Mouse (Mus musculus): Measurements from ENCODE around the gene Hip1r. TPM values are rescaled to one million over a fixed set of nuclear protein-coding genes. Genes with fewer than 3 reads are reported as not detected.

Hip1r gene
- 10 to 100 TPM in 1 of 2 experiments, 1 to 10 TPM in 1; 7.2 to 11.1 TPM for total RNA-seq (2021)
- long read RNA-seq, experiment 1, full-length matches to known transcripts, result 8 of 13 reads
- long read RNA-seq, experiment 1, partial matches to known transcripts, result 5 of 13 reads
- long read RNA-seq, experiment 1, other reads (novel, unspliced or antisense), result 0 of 13 reads
- long read RNA-seq, experiment 2, full-length matches to known transcripts, result 5 of 8 reads
- long read RNA-seq, experiment 2, partial matches to known transcripts, result 3 of 8 reads
- long read RNA-seq, experiment 2, other reads (novel, unspliced or antisense), result 0 of 8 reads

GRCm38 (mm10) chr5:123973299-123974178 is at the start of gene Hip1r:
Hip1r (plus strand) TSS chr5:123973628.
- peak; percentile 73 for DNase-seq
- intact Hi-C loops (cut with DNase I; ENCODE audit: low total_unique reads), result no loop called here

- no peak for DNase-seq
- intact Hi-C loops (cut with DNase I; ENCODE audit: low total_unique reads), result no loop called here
Observed at GRCm38 (mm10) chr5:123927118-123927517, 46.3 kb upstream of the Hip1r start, which contains the start of gene Gm43518. Gm43518 (plus strand) TSS chr5:123927418.

GRCm38 (mm10) chr5:123930508-123930989 is 42.9 kb upstream of the Hip1r start, which contains the start of gene Ccdc62:
Ccdc62 (plus strand) TSS chr5:123930679.
- intact Hi-C loops (cut with DNase I; ENCODE audit: low total_unique reads), result no loop called here
- peak; percentile 95 for DNase-seq

- DNase-seq, result no peak
- intact Hi-C loops (cut with DNase I; ENCODE audit: low total_unique reads), result no loop called here
Observed at GRCm38 (mm10) chr5:123931131-123931530, 42.3 kb upstream of the Hip1r start.

GRCm38 (mm10) chr5:123932927-123933326 is 40.5 kb upstream of the Hip1r start:
- intact Hi-C loops (cut with DNase I; ENCODE audit: low total_unique reads), result no loop called here
- no peak for DNase-seq

GRCm38 (mm10) chr5:123933556-123933955 is 39.9 kb upstream of the Hip1r start:
- no peak for DNase-seq
- intact Hi-C loops (cut with DNase I; ENCODE audit: low total_unique reads), result no loop called here

- intact Hi-C loops (cut with DNase I; ENCODE audit: low total_unique reads), result no loop called here
- no peak for DNase-seq
Observed at GRCm38 (mm10) chr5:123933957-123934591, 39.4 kb upstream of the Hip1r start.

GRCm38 (mm10) chr5:123935931-123936330 is 37.5 kb upstream of the Hip1r start:
- DNase-seq, result no peak
- intact Hi-C loops (cut with DNase I; ENCODE audit: low total_unique reads), result no loop called here

- intact Hi-C loops (cut with DNase I; ENCODE audit: low total_unique reads), result no loop called here
- no peak for DNase-seq
Observed at GRCm38 (mm10) chr5:123938479-123938878, 34.9 kb upstream of the Hip1r start.

DNA sequence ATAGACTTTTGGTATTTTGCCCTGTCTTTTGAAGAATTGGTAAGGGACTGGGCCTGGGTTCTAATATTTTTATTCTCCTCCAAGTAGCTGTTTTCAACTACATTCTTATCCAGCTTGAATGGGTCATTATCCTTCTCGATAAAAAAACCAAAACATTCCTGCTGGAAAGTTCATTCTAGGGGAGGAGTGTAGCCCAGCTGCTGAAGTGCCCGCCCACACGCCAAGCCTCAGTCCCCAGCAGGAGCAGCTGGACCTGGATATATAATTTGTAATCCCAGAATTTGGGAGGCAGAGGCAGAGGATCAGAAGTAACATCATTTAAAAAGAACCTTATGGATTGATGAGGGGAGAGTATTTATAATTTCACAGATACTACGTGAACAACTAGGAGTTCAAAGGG is 26.9 kb upstream of the Hip1r start:
- intact Hi-C loops (cut with DNase I; ENCODE audit: low total_unique reads), result loop anchor here (2.0 to 5.0 kb wide), 2 partner anchors 46 to 136 kb away; no protein-coding TSS in a partner anchor
- no peak for DNase-seq

- DNase-seq, result no peak
- intact Hi-C loops (cut with DNase I; ENCODE audit: low total_unique reads), result loop anchor here (2.0 to 5.0 kb wide), 2 partner anchors 46 to 135 kb away; no protein-coding TSS in a partner anchor
Observed at GRCm38 (mm10) chr5:123947041-123947761, 26.2 kb upstream of the Hip1r start.

GRCm38 (mm10) chr5:123952365-123953045 is 20.9 kb upstream of the Hip1r start:
- intact Hi-C loops (cut with DNase I; ENCODE audit: low total_unique reads), result no loop called here
- DNase-seq, result no peak

DNA sequence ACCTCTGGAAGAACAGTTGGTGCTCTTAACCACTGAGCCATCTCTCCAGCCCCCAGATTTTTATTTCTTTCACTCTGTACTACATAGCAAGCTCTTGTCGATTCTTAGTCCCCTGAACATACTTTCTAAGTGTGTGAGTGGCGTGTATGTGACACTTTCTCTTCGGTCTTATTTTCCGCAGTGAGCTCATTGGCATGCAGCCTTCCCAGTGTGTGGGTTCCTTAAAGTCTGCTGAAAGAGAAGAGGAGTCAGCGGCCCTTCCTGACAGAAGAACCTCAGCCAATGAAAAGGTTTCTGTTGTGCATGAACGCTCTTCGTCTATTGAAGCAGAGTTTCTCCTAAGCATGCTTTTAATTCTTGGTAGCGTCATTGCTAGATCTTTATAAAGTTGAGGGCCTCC is 16.2 kb upstream of the Hip1r start:
- intact Hi-C loops (cut with DNase I; ENCODE audit: low total_unique reads), result no loop called here
- no peak for DNase-seq

DNA sequence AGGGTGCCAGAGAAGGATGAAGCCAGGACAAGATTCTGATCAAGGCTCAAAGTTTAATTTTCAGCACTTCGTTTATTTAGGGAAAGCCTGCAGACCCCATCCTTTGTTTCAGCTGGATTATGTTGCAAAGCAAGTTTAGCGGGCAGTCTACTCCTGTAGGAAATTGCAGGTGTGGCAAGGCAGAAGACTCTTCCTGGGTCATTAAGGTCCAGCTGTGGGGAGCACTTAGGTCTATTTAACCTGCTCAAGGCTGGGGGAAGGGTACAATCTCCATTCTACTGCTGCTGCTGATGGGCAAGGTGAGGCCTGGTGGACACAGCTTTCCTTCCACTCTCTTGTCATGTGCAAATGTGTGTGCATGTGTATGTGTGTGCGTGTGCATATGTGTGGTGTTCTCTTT is 14.4 kb upstream of the Hip1r start:
- intact Hi-C loops (cut with DNase I; ENCODE audit: low total_unique reads), result no loop called here
- no peak for DNase-seq

DNA sequence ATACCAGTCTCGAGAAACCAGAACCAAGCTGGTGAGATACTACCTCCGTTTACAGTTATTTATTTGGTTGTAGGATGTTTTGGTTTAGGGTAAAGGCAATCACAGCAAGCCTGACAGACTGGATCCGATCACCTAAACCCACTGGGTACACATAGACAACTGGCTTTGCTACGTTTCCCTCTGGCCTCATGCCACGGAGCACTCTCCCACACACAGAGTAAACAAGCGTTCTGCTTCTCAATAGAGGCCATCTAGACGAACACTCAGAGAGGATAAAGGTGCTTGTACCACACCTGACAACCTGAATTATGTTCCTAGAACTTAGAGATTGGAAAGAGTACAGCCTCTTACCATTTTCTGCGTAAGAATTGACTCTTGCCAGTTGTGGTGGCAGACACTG is 13.3 kb upstream of the Hip1r start:
- intact Hi-C loops (cut with DNase I; ENCODE audit: low total_unique reads), result no loop called here
- no peak for DNase-seq

GRCm38 (mm10) chr5:123961046-123961445 is 12.4 kb upstream of the Hip1r start:
- DNase-seq, result no peak
- intact Hi-C loops (cut with DNase I; ENCODE audit: low total_unique reads), result no loop called here

DNA sequence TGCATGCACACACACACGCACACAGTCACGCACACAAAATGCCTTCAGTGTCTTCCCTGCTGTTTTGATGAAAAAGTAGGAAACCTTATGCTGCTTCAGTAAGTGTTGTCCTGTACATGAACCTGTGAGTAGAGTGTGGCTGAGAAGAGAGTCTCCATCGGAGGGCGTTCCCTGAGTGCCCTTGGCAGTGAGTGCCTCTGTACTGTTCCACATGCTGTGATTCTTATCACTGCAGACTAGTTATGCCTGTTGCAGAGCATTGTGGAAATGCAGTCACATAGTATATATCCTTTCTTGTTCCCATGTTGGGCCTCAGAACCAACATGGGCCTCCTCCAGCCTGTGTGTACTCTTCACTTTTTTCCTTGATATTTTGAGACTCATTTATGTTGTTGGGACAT is 9.2 kb upstream of the Hip1r start:
- intact Hi-C loops (cut with DNase I; ENCODE audit: low total_unique reads), result no loop called here
- no peak for DNase-seq

GRCm38 (mm10) chr5:123966759-123967158 is 6.7 kb upstream of the Hip1r start:
- intact Hi-C loops (cut with DNase I; ENCODE audit: low total_unique reads), result no loop called here
- DNase-seq, result no peak

- intact Hi-C loops (cut with DNase I; ENCODE audit: low total_unique reads), result no loop called here
- DNase-seq, result no peak
Observed at GRCm38 (mm10) chr5:123968468-123968867, 5.0 kb upstream of the Hip1r start.
